Mouse (Mus musculus): ENCODE measurements around the gene Rftn1. TPM values are rescaled to one million over a fixed set of nuclear protein-coding genes. Genes with fewer than 3 reads are reported as not detected.

The Rftn1 gene
- polyA plus RNA-seq, 1 experiment from 2014 or later: 37.8 TPM

GRCm38 (mm10) chr17:50001754-50002153, 188.7 kb downstream of the Rftn1 start:
- no peaks in the 10 kb centered on the region for H3K9me3 ChIP-seq (replicated peaks; ENCODE audit: control insufficient read depth, low read length)

GRCm38 (mm10) chr17:50000580-50000979, 189.9 kb downstream of the Rftn1 start:
- peaks cover 15% of the 10 kb centered on the region for H3K36me3 ChIP-seq (ENCODE audit: control insufficient read depth, insufficient read depth)
- H3K4me1 ChIP-seq (ENCODE audit: control insufficient read depth, insufficient read depth, low read length): peaks cover 4% of the 10 kb centered on the region
- H3K27ac ChIP-seq (ENCODE audit: low read length): no peak overlapping the region
- H3K27me3 ChIP-seq (ENCODE audit: control insufficient read depth, insufficient read depth, low read length): no peaks in the 10 kb centered on the region
- H3K9me3 ChIP-seq (replicated peaks; ENCODE audit: control insufficient read depth, low read length): no peaks in the 10 kb centered on the region
- no peak overlapping the region for H3K9ac ChIP-seq (ENCODE audit: low read length)
- H3K4me3 ChIP-seq (ENCODE audit: low read length): no peak overlapping the region
- H3K4me2 ChIP-seq (ENCODE audit: low read depth, low read length): no peak overlapping the region
- no peak for ATAC-seq (replicated peaks; ENCODE audit: extremely low read depth, insufficient read depth, low FRiP score)
- WGBS: 89% methylated on average over 3 of the region's 3 CpGs

More at GRCm38 (mm10) chr17:50001754-50002153, 188.7 kb downstream of the Rftn1 start:
- no peak overlapping the region for H3K27ac ChIP-seq (ENCODE audit: low read length)
- H3K4me2 ChIP-seq (ENCODE audit: low read depth, low read length): no peak overlapping the region
- H3K36me3 ChIP-seq (ENCODE audit: control insufficient read depth, insufficient read depth): peaks cover 15% of the 10 kb centered on the region
- H3K4me1 ChIP-seq (ENCODE audit: control insufficient read depth, insufficient read depth, low read length): peaks cover 11% of the 10 kb centered on the region
- no peak overlapping the region for H3K4me3 ChIP-seq (ENCODE audit: low read length)
- no peaks in the 10 kb centered on the region for H3K27me3 ChIP-seq (ENCODE audit: control insufficient read depth, insufficient read depth, low read length)
- ATAC-seq (replicated peaks; ENCODE audit: extremely low read depth, insufficient read depth, low FRiP score): no peak
- H3K9ac ChIP-seq (ENCODE audit: low read length): no peak overlapping the region

GRCm38 (mm10) chr17:49996626-49997152, 193.8 kb downstream of the Rftn1 start:
- Histone ChIP-seq H3K9me3 (replicated peaks; ENCODE audit: control insufficient read depth, low read length) (no peaks in the 10 kb centered on the region), H3K4me2 (ENCODE audit: low read depth, low read length) (no peak overlapping the region), H3K4me3 (ENCODE audit: low read length) (no peak overlapping the region), H3K4me1 (ENCODE audit: control insufficient read depth, insufficient read depth, low read length) (peaks cover 9% of the 10 kb centered on the region), H3K9ac (ENCODE audit: low read length) (no peak overlapping the region), H3K27ac (ENCODE audit: low read length) (no peak overlapping the region), H3K36me3 (ENCODE audit: control insufficient read depth, insufficient read depth) (peaks cover 16% of the 10 kb centered on the region), H3K27me3 (ENCODE audit: control insufficient read depth, insufficient read depth, low read length) (no peaks in the 10 kb centered on the region)
- WGBS: 65% methylated on average over 5 of the region's 5 CpGs
- no peak for ATAC-seq (replicated peaks; ENCODE audit: extremely low read depth, insufficient read depth, low FRiP score)

GRCm38 (mm10) chr17:49996097-49996496, 194.4 kb downstream of the Rftn1 start:
- Histone ChIP-seq H3K4me2 (ENCODE audit: low read depth, low read length) (no peak overlapping the region), H3K4me3 (ENCODE audit: low read length) (no peak overlapping the region), H3K9ac (ENCODE audit: low read length) (no peak overlapping the region), H3K27me3 (ENCODE audit: control insufficient read depth, insufficient read depth, low read length) (no peaks in the 10 kb centered on the region), H3K27ac (ENCODE audit: low read length) (no peak overlapping the region), H3K36me3 (ENCODE audit: control insufficient read depth, insufficient read depth) (peaks cover 16% of the 10 kb centered on the region), H3K9me3 (replicated peaks; ENCODE audit: control insufficient read depth, low read length) (no peaks in the 10 kb centered on the region), H3K4me1 (ENCODE audit: control insufficient read depth, insufficient read depth, low read length) (peaks cover 9% of the 10 kb centered on the region)
- 89% methylated on average over 6 of the region's 6 CpGs for WGBS
- no peak for ATAC-seq (replicated peaks; ENCODE audit: extremely low read depth, insufficient read depth, low FRiP score)

- no peak overlapping the region for H3K27ac ChIP-seq (ENCODE audit: low read length)
- no peak overlapping the region for H3K4me2 ChIP-seq (ENCODE audit: low read depth, low read length)
- no peaks in the 10 kb centered on the region for H3K27me3 ChIP-seq (ENCODE audit: control insufficient read depth, insufficient read depth, low read length)
- H3K9ac ChIP-seq (ENCODE audit: low read length): no peak overlapping the region
- ATAC-seq (replicated peaks; ENCODE audit: extremely low read depth, insufficient read depth, low FRiP score): no peak
- peaks cover 10% of the 10 kb centered on the region for H3K36me3 ChIP-seq (ENCODE audit: control insufficient read depth, insufficient read depth)
- peaks cover 9% of the 10 kb centered on the region for H3K4me1 ChIP-seq (ENCODE audit: control insufficient read depth, insufficient read depth, low read length)
- H3K9me3 ChIP-seq (replicated peaks; ENCODE audit: control insufficient read depth, low read length): no peaks in the 10 kb centered on the region
- H3K4me3 ChIP-seq (ENCODE audit: low read length): no peak overlapping the region
- 64% methylated on average over 3 of the region's 3 CpGs for WGBS
These were observed 195.2 kb downstream of the Rftn1 start for GRCm38 (mm10) chr17:49995226-49995625.

- Histone ChIP-seq H3K4me1 (ENCODE audit: control insufficient read depth, insufficient read depth, low read length) (peaks cover 9% of the 10 kb centered on the region), H3K4me2 (ENCODE audit: low read depth, low read length) (no peak overlapping the region), H3K27me3 (ENCODE audit: control insufficient read depth, insufficient read depth, low read length) (no peaks in the 10 kb centered on the region), H3K36me3 (ENCODE audit: control insufficient read depth, insufficient read depth) (0 out of 2 replicates have a peak, but pooled peaks cover 3% of the 10 kb centered on the region), H3K9me3 (replicated peaks; ENCODE audit: control insufficient read depth, low read length) (no peaks in the 10 kb centered on the region), H3K27ac (ENCODE audit: low read length) (peak overlapping the region; percentile 23; the same call in 1 of the 2 replicates), H3K4me3 (ENCODE audit: low read length) (no peak overlapping the region), H3K9ac (ENCODE audit: low read length) (no peak overlapping the region)
- ATAC-seq (replicated peaks; ENCODE audit: extremely low read depth, insufficient read depth, low FRiP score): no peak
- 84% methylated on average over 3 of the region's 3 CpGs for WGBS
These were observed 196.8 kb downstream of the Rftn1 start for GRCm38 (mm10) chr17:49993631-49994030.

- WGBS: 50% methylated on average over 11 of the region's 11 CpGs
- Histone ChIP-seq H3K4me1 (ENCODE audit: control insufficient read depth, insufficient read depth, low read length) (peaks cover 9% of the 10 kb centered on the region), H3K4me3 (ENCODE audit: low read length) (no peak overlapping the region), H3K9me3 (replicated peaks; ENCODE audit: control insufficient read depth, low read length) (no peaks in the 10 kb centered on the region), H3K27ac (ENCODE audit: low read length) (peak overlapping the region; percentile 25), H3K27me3 (ENCODE audit: control insufficient read depth, insufficient read depth, low read length) (no peaks in the 10 kb centered on the region), H3K9ac (ENCODE audit: low read length) (no peak overlapping the region), H3K36me3 (ENCODE audit: control insufficient read depth, insufficient read depth) (0 out of 2 replicates have a peak, but pooled peaks cover 3% of the 10 kb centered on the region), H3K4me2 (ENCODE audit: low read depth, low read length) (no peak overlapping the region)
- ATAC-seq (replicated peaks; ENCODE audit: extremely low read depth, insufficient read depth, low FRiP score): 0 out of 2 replicates have a peak, but pooled peaks have one; percentile 58
These were observed 197.6 kb downstream of the Rftn1 start for GRCm38 (mm10) chr17:49992625-49993603.

- no peaks in the 10 kb centered on the region for H3K9me3 ChIP-seq (replicated peaks; ENCODE audit: control insufficient read depth, low read length)
- WGBS: 85% methylated on average over 8 of the region's 8 CpGs
- H3K4me2 ChIP-seq (ENCODE audit: low read depth, low read length): no peak overlapping the region
- no peak overlapping the region for H3K9ac ChIP-seq (ENCODE audit: low read length)
- H3K4me3 ChIP-seq (ENCODE audit: low read length): no peak overlapping the region
- H3K36me3 ChIP-seq (ENCODE audit: control insufficient read depth, insufficient read depth): 0 out of 2 replicates have a peak, but pooled peaks cover 3% of the 10 kb centered on the region
- no peaks in the 10 kb centered on the region for H3K27me3 ChIP-seq (ENCODE audit: control insufficient read depth, insufficient read depth, low read length)
- H3K27ac ChIP-seq (ENCODE audit: low read length): no peak overlapping the region
- peaks cover 10% of the 10 kb centered on the region; the same call in 1 of the 2 replicates for H3K4me1 ChIP-seq (ENCODE audit: control insufficient read depth, insufficient read depth, low read length)
- ATAC-seq (replicated peaks; ENCODE audit: extremely low read depth, insufficient read depth, low FRiP score): no peak
These were observed 200.9 kb downstream of the Rftn1 start for GRCm38 (mm10) chr17:49989583-49989982.

GRCm38 (mm10) chr17:49987095-49987494, 203.4 kb downstream of the Rftn1 start:
- Histone ChIP-seq H3K4me2 (ENCODE audit: low read depth, low read length) (no peak overlapping the region), H3K27ac (ENCODE audit: low read length) (no peak overlapping the region), H3K4me1 (ENCODE audit: control insufficient read depth, insufficient read depth, low read length) (peaks cover 24% of the 10 kb centered on the region), H3K4me3 (ENCODE audit: low read length) (no peak overlapping the region), H3K27me3 (ENCODE audit: control insufficient read depth, insufficient read depth, low read length) (no peaks in the 10 kb centered on the region), H3K9me3 (replicated peaks; ENCODE audit: control insufficient read depth, low read length) (no peaks in the 10 kb centered on the region), H3K36me3 (ENCODE audit: control insufficient read depth, insufficient read depth) (no peaks in the 10 kb centered on the region), H3K9ac (ENCODE audit: low read length) (no peak overlapping the region)
- ATAC-seq (replicated peaks; ENCODE audit: extremely low read depth, insufficient read depth, low FRiP score): no peak
- WGBS: 71% methylated on average over 6 of the region's 6 CpGs
